Mouse (Mus musculus): Measurements from ENCODE around the gene Gm20388. TPM values are rescaled to one million over a fixed set of nuclear protein-coding genes. Genes with fewer than 3 reads are reported as not detected.
A peak's percentile ranks its signal among the peaks of the same experiment; 100 is the strongest.

Gene Gm20388
- total RNA-seq, 2 experiments from 2014 or later = 12.7 TPM; not detected in 1

- no peak for DNase-seq
These were observed 1314.1 kb downstream of the Gm20388 start for GRCm38 (mm10) chr8:121224709-121225108.

- peak in 1 of 2 experiments; percentile 40 for DNase-seq
These were observed 1317.1 kb downstream of the Gm20388 start for GRCm38 (mm10) chr8:121227756-121228155.

- no peak for DNase-seq
These were observed 1318.3 kb downstream of the Gm20388 start for GRCm38 (mm10) chr8:121228892-121229291.

- no peak for DNase-seq
These were observed 1318.9 kb downstream of the Gm20388 start for GRCm38 (mm10) chr8:121229550-121229949.

GRCm38 (mm10) chr8:121233196-121233595, 1322.6 kb downstream of the Gm20388 start:
- no peak for DNase-seq

- no peak for DNase-seq
These were observed 1324.3 kb downstream of the Gm20388 start for GRCm38 (mm10) chr8:121234915-121235314.

- no peak for DNase-seq
These were observed 1329.0 kb downstream of the Gm20388 start for GRCm38 (mm10) chr8:121239640-121240039.

GRCm38 (mm10) chr8:121241761-121242552, 1331.3 kb downstream of the Gm20388 start:
- peak in 1 of 2 experiments; percentile 6 for DNase-seq

- DNase-seq = no peak
These were observed 1332.0 kb downstream of the Gm20388 start for GRCm38 (mm10) chr8:121242671-121243070.

- no peak for DNase-seq
These were observed 1338.2 kb downstream of the Gm20388 start for GRCm38 (mm10) chr8:121248823-121249222.

GRCm38 (mm10) chr8:121249433-121249832, 1338.8 kb downstream of the Gm20388 start:
- no peak for DNase-seq

- DNase-seq = no peak
These were observed 1340.4 kb downstream of the Gm20388 start for GRCm38 (mm10) chr8:121251089-121251488.

GRCm38 (mm10) chr8:121255727-121256265, 1345.2 kb downstream of the Gm20388 start:
- DNase-seq = no peak

- no peak for DNase-seq
These were observed 1347.6 kb downstream of the Gm20388 start for GRCm38 (mm10) chr8:121258126-121258792.

- DNase-seq = no peak
These were observed 1352.2 kb downstream of the Gm20388 start for GRCm38 (mm10) chr8:121262728-121263389.

GRCm38 (mm10) chr8:121263390-121263775, 1352.7 kb downstream of the Gm20388 start:
- no peak for DNase-seq

GRCm38 (mm10) chr8:121264260-121264659, 1353.6 kb downstream of the Gm20388 start:
- DNase-seq = no peak

- DNase-seq = no peak
These were observed 1360.9 kb downstream of the Gm20388 start for GRCm38 (mm10) chr8:121271542-121271941.

GRCm38 (mm10) chr8:121273195-121273594, 1362.6 kb downstream of the Gm20388 start:
- no peak for DNase-seq

GRCm38 (mm10) chr8:121273620-121274019, 1363.0 kb downstream of the Gm20388 start:
- DNase-seq = peak; percentile 17 to 50

- no peak for DNase-seq
These were observed 1369.8 kb downstream of the Gm20388 start for GRCm38 (mm10) chr8:121280414-121280813.

GRCm38 (mm10) chr8:121289346-121289745, 1378.7 kb downstream of the Gm20388 start:
- no peak for DNase-seq

GRCm38 (mm10) chr8:121290547-121290946, 1379.9 kb downstream of the Gm20388 start:
- DNase-seq = no peak
